Mouse (Mus musculus) lung, adult 2 months (tissue): ENCODE measurements around the gene Cnbp. TPM values are rescaled to one million over a fixed set of nuclear protein-coding genes. Genes with fewer than 3 reads are reported as not detected.

Source experiments
- DNase-seq: peaks from one replicate; pipeline ENCODE4 v3.0.0; 2022
- H3K4me1 ChIP-seq: fragments of 200-500 bp; 2 replicates; pipeline ENCODE4 v1.6.1; 2011; ENCODE audit warnings: low read length; ENCODE audit not compliant: control insufficient read depth, insufficient read depth
- H3K4me3 ChIP-seq: fragments of 200-500 bp; replicated peaks from 2 replicates; pipeline ENCODE3; 2011; ENCODE audit warnings: low read depth, mild to moderate bottlenecking, control low read depth, low read length; ENCODE audit errors: extremely low read depth
- CTCF ChIP-seq: fragments of 200-500 bp; IDR thresholded peaks from 2 replicates; pipeline ENCODE4 v1.5.1; 2011; ENCODE audit warnings: mild to moderate bottlenecking, low read length, control low read depth; ENCODE audit not compliant: insufficient read depth
- POLR2A ChIP-seq: fragments of 200-500 bp; IDR thresholded peaks from 2 replicates; pipeline ENCODE4 v1.6.1; 2011; ENCODE audit warnings: low read depth, mild to moderate bottlenecking, control low read depth, low read length, borderline replicate concordance; ENCODE audit errors: extremely low read depth
- WGBS: fragments of 180-500 bp; shearing (Covaris S2); methylation state at CpG from one replicate; pipeline ENCODE4 v1.1.7; 2018; 5-methylcytosine and 5-hydroxymethylcytosine counted together
- polyA plus RNA-seq: library from polyadenylated mRNA; depleted of rRNA; stranded (reverse); fragments of >200 nt; gene quantifications from 2 replicates; pipeline ENCODE4 v1.2.3, GENCODE M21; 2012; rRNA removed

Gene Cnbp
- 140 and 217 TPM in 2 replicates for polyA plus RNA-seq

- DNase-seq, result peak; percentile 95
- Histone ChIP-seq H3K4me1 (peaks cover 15% of the 10 kb centered on the region), H3K4me3 (peak within 1 kb of the TSS; percentile 98)
- WGBS, result under 1% methylated on average over 55 of the region's 55 CpGs
- TF ChIP-seq POLR2A (peak; percentile 89), CTCF (no peak)
These were observed at the start of gene Cnbp for GRCm38 (mm10) chr6:87850900-87851614. Cnbp (minus strand) TSS chr6:87851106.

GRCm38 (mm10) chr6:87898028-87898427 is 47.1 kb upstream of the Cnbp start:
- DNase-seq, result no peak
- TF ChIP-seq POLR2A (no peak), CTCF (no peak)
- Histone ChIP-seq H3K4me3 (no peak overlapping the region), H3K4me1 (no peaks in the 10 kb centered on the region)
- WGBS, result 93% methylated on average over 10 of the region's 10 CpGs

DNA sequence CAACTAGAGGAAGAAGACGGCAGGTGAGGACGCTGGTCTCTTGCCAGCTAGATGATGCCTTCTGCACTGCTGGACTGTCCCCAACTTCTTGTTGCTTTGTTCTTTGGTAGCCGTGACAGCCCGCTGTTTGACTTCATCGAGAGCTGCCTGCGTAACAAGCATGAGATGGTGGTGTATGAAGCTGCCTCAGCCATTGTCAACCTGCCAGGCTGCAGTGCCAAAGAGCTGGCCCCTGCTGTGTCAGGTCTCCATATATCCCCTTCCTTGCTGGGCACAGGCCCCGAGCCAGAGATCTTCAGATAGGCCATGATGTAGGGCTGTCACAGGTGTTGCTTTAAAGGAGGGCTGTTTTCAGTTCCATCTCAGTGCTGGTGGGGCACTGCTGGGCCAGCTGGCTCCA is 43.0 kb upstream of the Cnbp start:
- TF ChIP-seq CTCF, result no peak
- TF ChIP-seq POLR2A, result no peak

DNA sequence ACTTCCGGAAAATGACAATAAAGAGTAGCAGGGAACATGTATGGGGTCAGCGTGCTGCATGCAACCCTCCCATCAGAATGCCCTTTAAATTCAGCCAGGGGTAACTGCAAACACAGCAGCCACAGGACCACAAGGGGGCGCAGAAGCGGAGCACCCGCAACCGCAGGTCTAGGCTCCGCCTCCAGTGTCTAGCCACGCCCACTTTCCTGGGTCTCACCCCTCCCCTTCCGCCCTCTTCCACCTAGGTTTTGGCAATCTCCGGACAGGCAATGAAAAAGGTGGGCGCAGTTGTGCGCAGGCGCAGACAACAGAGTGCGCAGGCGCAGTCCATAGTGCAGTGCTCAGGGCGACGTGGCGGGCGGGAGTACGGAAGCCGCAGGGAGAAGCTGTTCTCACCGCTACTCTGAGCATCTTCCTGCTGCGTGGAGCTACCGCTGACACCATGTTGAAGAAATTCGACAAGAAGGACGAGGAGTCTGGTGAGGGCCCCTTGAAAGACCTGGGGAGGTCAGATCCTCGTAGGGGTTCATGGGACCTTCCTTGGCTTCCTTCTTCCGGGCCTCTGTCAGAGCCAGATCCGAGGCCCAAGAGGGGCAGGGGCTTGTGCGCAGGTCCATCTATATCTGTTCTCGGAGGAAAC is 36.8 kb upstream of the Cnbp start, which contains the start of gene Copg1:
Gene Copg1, plus strand, starts transcription at position 221 of the 640 bp plus-strand sequence.
- WGBS, result under 1% methylated on average over 31 of the region's 31 CpGs
- DNase-seq, result peak; percentile 100
- TF ChIP-seq CTCF (peak; percentile 71), POLR2A (peak; percentile 90)
- Histone ChIP-seq H3K4me1 (0 out of 2 replicates have a peak, but pooled peaks cover 6% of the 10 kb centered on the region), H3K4me3 (peak within 1 kb of the TSS; percentile 83)

More for the DNA sequence above, 43.0 kb upstream of the Cnbp start:
- no peak for DNase-seq
- no peak overlapping the region for H3K4me3 ChIP-seq
- H3K4me1 ChIP-seq, result 0 out of 2 replicates have a peak, but pooled peaks cover under 1% of the 10 kb centered on the region
- 85% methylated on average over 7 of the region's 7 CpGs for WGBS

DNA sequence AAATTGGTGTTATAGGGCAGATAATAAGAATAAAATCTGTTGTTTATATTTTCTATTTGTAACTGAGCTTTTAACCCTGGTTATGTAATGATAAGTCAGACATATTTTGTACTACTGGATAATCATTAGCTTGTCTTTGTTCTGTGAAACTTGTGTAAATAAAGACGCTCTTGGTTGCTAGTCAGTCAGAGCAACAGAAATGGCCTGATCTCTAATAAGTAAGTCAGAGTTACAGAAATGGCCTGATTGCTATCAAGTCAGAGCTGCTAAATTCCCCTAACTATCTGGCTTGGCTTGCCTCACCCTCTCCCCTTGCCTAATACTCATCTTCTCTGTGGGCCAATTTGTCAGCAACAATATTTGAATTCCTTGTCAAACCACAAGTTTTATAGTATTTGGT is 35.8 kb upstream of the Cnbp start:
- WGBS, result 32% methylated on average over 1 of the region's 1 CpGs
- DNase-seq, result no peak
- TF ChIP-seq CTCF (no peak), POLR2A (no peak)
- Histone ChIP-seq H3K4me3 (no peak overlapping the region), H3K4me1 (0 out of 2 replicates have a peak, but pooled peaks cover 6% of the 10 kb centered on the region)

DNA sequence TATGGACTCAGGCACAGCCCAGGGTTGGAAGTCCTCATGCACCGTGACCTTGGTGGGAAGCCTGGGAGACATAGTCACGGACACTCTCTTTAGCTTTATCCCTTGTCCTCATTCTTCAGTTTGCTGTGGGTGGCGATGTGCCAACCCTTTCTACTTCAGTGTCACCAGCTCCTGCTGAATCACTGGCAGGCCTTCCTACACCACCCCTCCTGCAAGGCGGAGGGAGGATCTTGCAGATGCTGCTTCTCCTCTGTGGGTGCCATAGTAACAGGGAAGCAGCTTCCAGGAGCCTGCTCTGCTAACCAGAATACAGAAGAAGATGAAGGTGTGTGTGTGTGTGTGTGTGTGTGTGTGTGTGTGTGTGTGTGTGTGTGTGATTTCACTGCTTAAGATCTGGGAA is 31.9 kb upstream of the Cnbp start:
- TF ChIP-seq CTCF, result no peak
- TF ChIP-seq POLR2A, result no peak
- no peak for DNase-seq

GRCm38 (mm10) chr6:87882221-87882620 is 31.3 kb upstream of the Cnbp start:
- Histone ChIP-seq H3K4me1 (0 out of 2 replicates have a peak, but pooled peaks cover 2% of the 10 kb centered on the region), H3K4me3 (no peak overlapping the region)
- no peak for DNase-seq
- WGBS, result 65% methylated on average over 3 of the region's 3 CpGs
- TF ChIP-seq POLR2A, result no peak

More for the DNA sequence above, 31.9 kb upstream of the Cnbp start:
- 0 out of 2 replicates have a peak, but pooled peaks cover 2% of the 10 kb centered on the region for H3K4me1 ChIP-seq
- WGBS, result 57% methylated on average over 4 of the region's 4 CpGs
- H3K4me3 ChIP-seq, result no peak overlapping the region

DNA sequence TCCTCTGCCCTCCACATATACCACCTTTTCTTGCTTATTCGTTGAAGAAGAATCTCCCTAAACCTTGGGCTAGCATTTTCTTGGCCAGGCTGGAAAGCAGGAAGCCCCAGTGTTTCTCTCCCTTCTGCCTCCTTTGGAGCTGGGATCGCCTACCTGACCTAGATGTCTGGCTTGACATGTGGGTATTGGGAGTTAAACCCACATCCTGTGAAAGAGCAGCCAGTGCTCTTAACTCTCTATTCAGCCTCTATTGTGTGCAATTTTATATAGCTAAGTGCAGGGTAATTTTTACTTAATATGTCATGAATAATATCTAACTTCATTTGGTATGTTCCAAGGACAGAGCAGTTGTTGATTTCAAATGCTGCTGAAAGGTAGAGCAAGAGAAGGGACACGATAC is 28.7 kb upstream of the Cnbp start:
- Histone ChIP-seq H3K4me1 (0 out of 2 replicates have a peak, but pooled peaks cover 4% of the 10 kb centered on the region), H3K4me3 (no peak overlapping the region)
- DNase-seq, result no peak
- WGBS, result 63% methylated on average over 3 of the region's 3 CpGs
- no peak for TF ChIP-seq CTCF
- no peak for TF ChIP-seq POLR2A

DNA sequence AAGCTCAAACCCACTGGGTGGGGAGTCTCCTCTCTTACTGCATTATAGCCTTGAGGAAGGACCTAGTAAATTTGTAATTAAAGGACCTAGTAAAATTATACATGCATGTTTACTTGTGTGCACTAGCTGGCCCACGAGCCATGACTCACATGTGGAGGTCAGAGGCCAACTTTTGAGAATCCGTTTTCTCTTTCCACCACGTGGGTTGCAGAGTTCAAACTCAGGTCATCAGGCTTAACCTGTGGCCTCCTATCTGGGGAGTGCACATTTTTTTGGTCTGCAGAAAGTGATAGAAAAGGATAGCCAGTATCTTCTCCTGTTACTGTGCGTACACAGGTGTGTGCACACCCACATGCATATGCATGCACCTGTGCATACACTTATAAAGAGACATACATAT is 28.1 kb upstream of the Cnbp start:
- no peak for DNase-seq
- WGBS, result 42% methylated on average over 4 of the region's 4 CpGs

More for the DNA sequence above, 28.1 kb upstream of the Cnbp start:
- H3K4me1 ChIP-seq, result 0 out of 2 replicates have a peak, but pooled peaks cover 4% of the 10 kb centered on the region
- TF ChIP-seq CTCF (no peak), POLR2A (no peak)
- H3K4me3 ChIP-seq, result no peak overlapping the region
